Mouse (Mus musculus) liver, adult 2 months (tissue): ENCODE measurements around the gene Ppp1r14d. TPM values are rescaled to one million over a fixed set of nuclear protein-coding genes. Genes with fewer than 3 reads are reported as not detected.
A peak's percentile ranks its signal among the peaks of the same experiment; 100 is the strongest.

ENCODE experiments used
- DNase-seq: peaks from one replicate; pipeline ENCODE4 v3.0.0-alpha.2; 2011; ENCODE audit warnings: low read depth, low spot score; ENCODE audit errors: extremely low read depth
- H3K27ac ChIP-seq: fragments of 200-500 bp; replicated peaks from 2 replicates; pipeline ENCODE4 v1.5.1; 2012; ENCODE audit warnings: low read depth, mild to moderate bottlenecking, control low read depth, inconsistent platforms, low read length; ENCODE audit not compliant: insufficient read depth
- H3K27me3 ChIP-seq: fragments of 200-500 bp; 2 replicates; pipeline ENCODE4 v1.6.1; 2012; ENCODE audit warnings: mild to moderate bottlenecking, moderate library complexity, low read length, inconsistent platforms; ENCODE audit not compliant: control insufficient read depth, insufficient read depth
- H3K36me3 ChIP-seq: fragments of 200-500 bp; 2 replicates; pipeline ENCODE4 v1.6.1; 2012; ENCODE audit warnings: low read length, inconsistent platforms; ENCODE audit not compliant: control insufficient read depth, insufficient read depth
- H3K4me1 ChIP-seq: fragments of 200-500 bp; 2 replicates; pipeline ENCODE4 v1.6.1; 2011; ENCODE audit warnings: low read length; ENCODE audit not compliant: control insufficient read depth, insufficient read depth
- H3K4me3 ChIP-seq: fragments of 200-500 bp; 2 replicates; pipeline ENCODE4 v1.5.1; 2011; ENCODE audit warnings: low read depth, mild to moderate bottlenecking, control low read depth, low read length, moderate library complexity; ENCODE audit not compliant: insufficient read depth
- H3K79me2 ChIP-seq: fragments of 200-500 bp; 2 replicates; pipeline ENCODE4 v1.6.1; 2012; ENCODE audit warnings: inconsistent platforms, mild to moderate bottlenecking, low read length, moderate library complexity; ENCODE audit not compliant: control insufficient read depth, insufficient read depth
- H3K9ac ChIP-seq: fragments of 200-500 bp; 2 replicates; pipeline ENCODE4 v1.6.1; 2012; ENCODE audit warnings: low read depth, mild to moderate bottlenecking, control low read depth, inconsistent platforms, low read length
- CTCF ChIP-seq: fragments of 200-500 bp; IDR thresholded peaks from 2 replicates; pipeline ENCODE4 v1.5.1; 2011; ENCODE audit warnings: low read depth, low read length, control low read depth
- POLR2A ChIP-seq: fragments of 200-500 bp; IDR thresholded peaks from 2 replicates; pipeline ENCODE4 v1.6.1; 2011; ENCODE audit warnings: low read length, control low read depth; ENCODE audit not compliant: insufficient read depth; ENCODE audit errors: extremely low read depth
- WGBS: fragments of 180-500 bp; shearing (Covaris S2); methylation state at CpG from one replicate; pipeline ENCODE4 v1.1.7; 2018; 5-methylcytosine and 5-hydroxymethylcytosine counted together
- polyA plus RNA-seq: library from polyadenylated mRNA; depleted of rRNA; stranded (reverse); fragments of >200 nt; gene quantifications from 2 replicates; pipeline ENCODE4 v1.2.3, GENCODE M21; 2012
- total RNA-seq: library from RNA; depleted of rRNA; stranded (reverse); fragments of >200 nt; gene quantifications from 2 replicates; pipeline ENCODE4 v1.2.3, GENCODE M21; 2014

Ppp1r14d gene
- total and polyA plus RNA-seq, 2 experiments = 0.11 TPM; not detected in 1

DNA sequence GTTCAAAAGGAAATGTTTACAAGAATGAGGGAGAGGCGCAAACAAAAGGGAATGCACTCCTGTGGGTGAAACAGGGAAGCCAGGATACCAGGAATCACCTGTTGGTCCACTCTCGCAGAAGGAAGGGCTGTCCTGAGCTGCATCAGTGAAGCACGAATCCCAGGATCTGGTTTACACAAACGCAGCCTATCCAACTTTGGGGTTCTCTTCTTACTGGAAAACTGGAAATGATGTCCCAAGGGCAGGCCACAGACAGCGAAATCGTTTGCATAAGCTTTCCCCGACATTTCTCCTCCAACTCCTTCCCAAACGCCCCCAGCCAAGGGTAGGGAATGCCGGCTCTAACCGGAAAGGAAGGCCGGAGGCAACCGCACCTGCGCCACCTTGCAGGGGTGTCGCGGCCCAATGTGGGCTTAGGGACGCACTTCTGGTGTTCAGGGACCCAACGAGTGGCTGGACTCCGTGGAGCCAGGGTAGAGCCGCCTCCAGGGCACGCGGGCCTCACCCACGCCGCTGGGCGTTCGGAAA lies 7.0 kb upstream of the Ppp1r14d start:
- peak overlapping the region; percentile 40; the same call in 1 of the 2 replicates for H3K4me3 ChIP-seq
- no peak for TF ChIP-seq POLR2A
- TF ChIP-seq CTCF = no peak
- WGBS = 19% methylated on average over 25 of the region's 25 CpGs
- H3K9ac ChIP-seq = peak overlapping the region; percentile 42; the same call in 1 of the 2 replicates
- 0 out of 2 replicates have a peak, but pooled peaks cover 3% of the 10 kb centered on the region for H3K4me1 ChIP-seq
- H3K27me3 ChIP-seq = peaks cover 14% of the 10 kb centered on the region
- H3K79me2 ChIP-seq = no peaks in the 10 kb centered on the region
- H3K27ac ChIP-seq = no peak overlapping the region
- no peaks in the 10 kb centered on the region for H3K36me3 ChIP-seq
- DNase-seq = no peak

DNA sequence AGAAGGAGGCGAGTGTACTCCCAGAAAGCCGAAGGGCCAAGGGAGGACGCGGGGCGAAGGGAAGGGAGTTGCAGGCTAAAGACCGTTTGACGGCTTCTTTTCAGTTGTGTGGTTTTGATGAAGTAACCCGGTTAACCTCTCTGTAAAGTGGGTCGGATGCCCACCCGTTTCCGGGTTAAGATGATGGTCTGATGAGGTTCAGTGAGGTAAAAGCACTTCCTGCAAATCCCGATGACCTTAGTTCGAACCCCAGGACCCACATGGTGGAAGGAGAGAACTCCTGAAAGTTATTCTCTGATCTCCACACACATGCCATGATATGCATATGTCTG lies 20.6 kb downstream of the Ppp1r14d start:
- Histone ChIP-seq H3K9ac (peak overlapping the region; percentile 77), H3K27ac (no peak overlapping the region), H3K79me2 (no peaks in the 10 kb centered on the region), H3K4me1 (peaks cover 4% of the 10 kb centered on the region; the same call in 1 of the 2 replicates), H3K36me3 (peaks cover 11% of the 10 kb centered on the region), H3K4me3 (peak overlapping the region; percentile 87), H3K27me3 (no peaks in the 10 kb centered on the region)
- no peak for TF ChIP-seq CTCF
- TF ChIP-seq POLR2A = no peak
- no peak for DNase-seq
- 0% methylated on average over 13 of the region's 13 CpGs for WGBS

DNA sequence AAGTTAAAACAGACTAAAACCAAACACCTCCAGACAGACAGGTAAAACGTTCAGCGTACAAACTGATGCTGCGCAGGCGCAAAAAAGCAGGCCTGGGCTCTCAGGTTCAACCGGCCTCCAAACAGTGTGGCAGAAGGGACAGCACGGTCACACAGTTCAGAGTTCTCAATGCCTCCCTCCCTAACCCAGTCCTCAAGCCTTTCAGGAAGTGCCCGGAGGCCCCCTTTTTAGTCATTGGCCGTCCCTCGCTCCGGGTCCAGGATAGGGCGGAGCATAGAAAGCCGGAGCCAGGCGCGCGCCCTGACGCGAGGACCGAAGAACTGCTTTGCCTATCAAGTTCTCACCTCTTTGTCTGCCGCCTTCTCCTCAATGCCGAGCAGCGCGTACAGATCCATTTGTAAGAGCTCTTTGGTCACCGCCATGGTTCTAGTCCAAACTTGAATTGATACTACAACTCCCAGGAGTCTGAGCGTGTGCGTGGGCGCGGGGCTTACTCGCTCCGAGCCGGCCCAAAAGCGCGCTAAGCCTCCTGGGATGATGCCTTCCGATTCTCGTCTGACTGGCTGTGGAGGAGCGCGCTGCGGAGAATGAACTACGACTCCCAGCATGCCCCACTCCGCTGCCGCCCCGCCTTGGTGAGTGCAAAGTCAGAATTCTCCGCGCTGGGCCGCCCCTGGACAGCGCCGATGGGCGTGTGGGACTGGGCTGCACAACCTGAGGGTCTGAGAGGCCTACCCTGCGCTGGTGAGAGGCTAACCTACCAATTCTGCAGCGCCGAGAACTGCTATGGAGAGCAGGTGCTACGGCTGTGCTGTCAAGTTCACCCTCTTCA lies 21.1 kb downstream of the Ppp1r14d start, which contains the start of the genes Zfyve19 and Dnajc17:
TSS of gene Zfyve19 (plus strand) at position 274 of the 832 bp plus-strand sequence.
TSS of gene Dnajc17 (minus strand) at position 452 of the 832 bp plus-strand sequence.
- under 1% methylated on average over 51 of the region's 51 CpGs for WGBS
- Histone ChIP-seq H3K36me3 (peaks cover 11% of the 10 kb centered on the region), H3K9ac (peak within 1 kb of the TSS; percentile 80), H3K27me3 (no peaks in the 10 kb centered on the region), H3K4me3 (peak within 1 kb of the TSS; percentile 87), H3K27ac (peak within 1 kb of the TSS; percentile 90), H3K4me1 (peaks cover 4% of the 10 kb centered on the region; the same call in 1 of the 2 replicates), H3K79me2 (no peaks in the 10 kb centered on the region)
- DNase-seq = peak; percentile 95
- TF ChIP-seq POLR2A = peak; percentile 65; the same call in 1 of the 2 replicates
- no peak for TF ChIP-seq CTCF

DNA sequence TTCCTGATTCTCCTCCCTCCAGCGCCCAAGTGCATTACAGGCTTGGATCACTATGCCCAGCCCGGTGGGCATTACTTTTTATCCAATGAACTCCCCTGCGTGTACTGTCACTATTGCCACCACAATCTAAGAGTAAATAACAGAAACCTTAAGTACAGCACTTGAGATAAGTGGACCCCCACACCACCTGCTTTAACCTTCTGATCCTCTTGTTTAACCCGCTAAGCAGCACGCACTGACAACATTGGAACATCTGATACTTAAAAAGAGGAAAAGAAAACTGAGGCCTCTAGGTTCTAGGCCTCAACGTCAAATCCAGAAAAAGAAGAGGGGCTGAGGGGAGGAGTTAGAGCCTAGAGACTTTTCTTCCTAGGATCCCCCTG lies 21.8 kb downstream of the Ppp1r14d start:
- H3K27me3 ChIP-seq = no peaks in the 10 kb centered on the region
- peaks cover 4% of the 10 kb centered on the region; the same call in 1 of the 2 replicates for H3K4me1 ChIP-seq
- no peaks in the 10 kb centered on the region; the same call in 1 of the 2 replicates for H3K79me2 ChIP-seq
- TF ChIP-seq POLR2A = no peak
- TF ChIP-seq CTCF = no peak
- H3K4me3 ChIP-seq = peak overlapping the region; percentile 78
- no peak for DNase-seq
- WGBS = 8% methylated on average over 6 of the region's 6 CpGs
- peak overlapping the region; percentile 90 for H3K27ac ChIP-seq
- H3K36me3 ChIP-seq = peaks cover 11% of the 10 kb centered on the region
- peak overlapping the region; percentile 80 for H3K9ac ChIP-seq

DNA sequence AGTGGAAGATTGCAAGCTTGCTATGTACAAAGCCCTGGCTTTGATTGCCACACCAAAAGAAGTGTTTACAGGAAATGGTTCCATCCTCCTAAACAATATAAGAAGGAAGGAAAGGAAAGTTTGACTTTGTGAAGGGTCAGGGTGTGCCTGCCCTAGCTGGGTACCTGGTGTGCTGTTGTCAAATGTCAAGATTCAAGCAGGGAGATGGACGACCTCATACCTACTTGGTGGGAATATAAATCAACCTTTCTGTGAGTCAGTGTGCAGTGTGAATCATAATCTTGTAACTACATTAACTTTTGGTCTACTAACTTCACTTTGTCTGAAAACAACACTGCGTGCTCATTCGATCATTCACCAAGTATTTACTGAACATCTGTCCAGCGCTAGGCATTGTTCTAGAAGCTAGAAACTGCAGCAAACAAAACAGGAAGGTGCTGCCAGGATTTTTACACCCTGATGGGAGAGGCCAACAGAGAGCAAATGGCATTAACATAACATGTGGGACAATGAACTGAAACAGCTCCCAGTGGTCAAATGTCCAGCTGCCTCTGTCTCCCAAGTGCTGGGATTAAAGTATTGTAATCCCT lies 25.7 kb downstream of the Ppp1r14d start:
- Histone ChIP-seq H3K9ac (no peak overlapping the region), H3K4me3 (no peak overlapping the region), H3K36me3 (no peaks in the 10 kb centered on the region), H3K27me3 (no peaks in the 10 kb centered on the region), H3K79me2 (no peaks in the 10 kb centered on the region; the same call in 1 of the 2 replicates), H3K4me1 (peaks cover 2% of the 10 kb centered on the region; the same call in 1 of the 2 replicates), H3K27ac (no peak overlapping the region)
- 69% methylated on average over 4 of the region's 4 CpGs for WGBS
- DNase-seq = no peak
- no peak for TF ChIP-seq POLR2A
- no peak for TF ChIP-seq CTCF
